Mouse (Mus musculus) central nervous system, embryonic 14 days (tissue): ENCODE results near the gene Uts2r. TPM values are rescaled to one million over a fixed set of nuclear protein-coding genes. Genes with fewer than 3 reads are reported as not detected.

Source experiments
- polyA plus RNA-seq: library from polyadenylated mRNA; depleted of rRNA; stranded (reverse); fragments of >200 nt; gene quantifications from 2 replicates; pipeline ENCODE4 v1.2.3, GENCODE M21; 2012; rRNA removed

Gene Uts2r
- polyA plus RNA-seq = 0.16 and 0.61 TPM in 2 replicates

GRCm38 (mm10) chr11:121159971-121160370 is at the start of gene Uts2r:
Gene Uts2r, plus strand, starts transcription at chr11:121160271.

GRCm38 (mm10) chr11:121118577-121118976 is 41.5 kb upstream of the Uts2r start, which contains the start of gene Tex19.2:
Gene Tex19.2, minus strand, starts transcription at chr11:121118677.

GRCm38 (mm10) chr11:121145865-121146264 is 14.2 kb upstream of the Uts2r start, which contains the start of gene Tex19.1:
Gene Tex19.1, plus strand, starts transcription at chr11:121146143.

GRCm38 (mm10) chr11:121204161-121205006 is 44.3 kb downstream of the Uts2r start, which contains the start of the genes Hexdc and Ogfod3:
Gene Hexdc, plus strand, starts transcription at chr11:121204433.
Gene Ogfod3, minus strand, starts transcription at chr11:121204711.

Other genes with a start within 250 kb of the Uts2r start
- gene Ccdc57, start 227.4 kb upstream of the Uts2r start, polyA plus RNA-seq = 7.8 and 8.2 TPM in 2 replicates
- 12.3 and 15.4 TPM in 2 replicates for gene Slc16a3, start 211.8 kb upstream of the Uts2r start, polyA plus RNA-seq
- gene Csnk1d, start 168.9 kb upstream of the Uts2r start, polyA plus RNA-seq = 181 and 183 TPM in 2 replicates
- gene Cd7, start 120.9 kb upstream of the Uts2r start, polyA plus RNA-seq = 0.07 and 0.33 TPM in 2 replicates
- gene Sectm1b, start 96.7 kb upstream of the Uts2r start, polyA plus RNA-seq = not detected in 2 replicates
- gene Sectm1a, start 79.1 kb upstream of the Uts2r start, polyA plus RNA-seq = 0.06 and 0.14 TPM in 2 replicates
- not detected in 2 replicates for gene Tex19.2, start 41.6 kb upstream of the Uts2r start, polyA plus RNA-seq
- gene Tex19.1, start 14.1 kb upstream of the Uts2r start, polyA plus RNA-seq = 0.04 TPM in 1 of 2 replicates, not detected in the other
- gene Hexdc, start 44.2 kb downstream of the Uts2r start, polyA plus RNA-seq = 72.0 and 79.9 TPM in 2 replicates
- 10.4 and 13.7 TPM in 2 replicates for gene Ogfod3, start 44.4 kb downstream of the Uts2r start, polyA plus RNA-seq
- 47.2 and 50.7 TPM in 2 replicates for gene Cybc1, start 69.1 kb downstream of the Uts2r start, polyA plus RNA-seq
- gene Narf, start 77.0 kb downstream of the Uts2r start, polyA plus RNA-seq = 60.3 and 67.7 TPM in 2 replicates
- gene Foxk2, start 99.7 kb downstream of the Uts2r start, polyA plus RNA-seq = 59.4 and 70.2 TPM in 2 replicates
- 74.6 and 76.1 TPM in 2 replicates for gene Wdr45b, start 194.2 kb downstream of the Uts2r start, polyA plus RNA-seq
- gene Rab40b, start 228.0 kb downstream of the Uts2r start, polyA plus RNA-seq = 5.3 and 7.1 TPM in 2 replicates